Mouse (Mus musculus) telencephalon, adult 2 months (tissue): ENCODE data around the gene Prr3.
"Not testable (repeated sequence)": the region's sequence is repeated elsewhere in the genome, so short reads cannot be mapped to it uniquely, and the experiment has no call there.

Source experiments
- DNase-seq: peaks from one replicate; pipeline ENCODE4 v3.0.0-alpha.2; 2011; ENCODE audit warnings: low read depth, low spot score

The Prr3 gene

DNA sequence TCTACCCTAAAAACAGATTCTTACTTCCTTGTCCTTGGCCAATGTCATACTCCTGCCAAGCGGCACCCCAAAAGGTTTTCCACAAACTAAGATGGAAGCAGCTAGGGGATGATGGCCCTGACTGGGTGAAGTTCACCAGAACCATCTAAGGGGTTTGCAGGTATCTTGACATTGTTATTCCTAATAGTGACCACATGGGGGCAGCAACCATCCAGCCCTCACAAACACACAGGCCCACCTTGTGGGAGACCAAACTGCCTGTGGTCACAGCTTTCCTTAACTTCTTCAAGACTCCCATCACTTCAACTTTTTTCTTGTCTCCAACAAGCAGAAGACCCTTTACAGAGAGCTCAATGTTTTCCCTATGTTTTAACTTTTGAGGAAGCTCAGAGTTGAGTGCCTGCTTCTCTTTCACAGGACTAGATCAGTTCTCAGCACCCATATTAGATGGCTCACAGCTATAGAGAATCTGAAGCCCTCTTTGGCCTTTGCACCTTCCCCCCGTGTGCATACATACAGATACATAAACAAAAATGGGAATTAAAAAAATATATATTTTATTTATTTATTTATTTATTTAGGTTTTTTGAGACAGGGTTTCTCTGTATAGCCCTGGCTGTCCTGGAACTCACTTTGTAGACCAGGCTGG is 42.2 kb downstream of the Prr3 start:
- no peak for DNase-seq

DNA sequence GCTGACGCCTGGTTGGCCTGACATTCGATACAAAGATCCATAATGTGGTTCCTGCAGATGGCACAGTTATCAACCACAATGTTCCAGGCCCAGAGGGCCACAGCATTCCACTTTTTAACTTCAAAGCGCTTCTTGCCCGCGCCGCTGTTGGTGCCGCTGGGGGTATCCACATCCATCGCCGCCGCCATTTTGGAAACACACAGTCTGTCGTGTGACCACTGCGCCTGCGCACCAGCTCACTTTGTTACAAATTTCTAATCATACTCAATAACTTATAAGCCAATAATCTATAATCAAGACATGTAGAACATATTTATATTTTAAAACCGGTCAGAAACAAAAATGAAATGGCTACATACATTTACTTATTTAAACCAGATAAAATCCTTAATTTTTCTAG is 44.3 kb downstream of the Prr3 start:
- DNase-seq: not testable (repeated sequence)

GRCm38 (mm10) chr17:35932608-35933007 is 47.4 kb downstream of the Prr3 start:
- DNase-seq: no peak

GRCm38 (mm10) chr17:35930627-35931026 is 49.4 kb downstream of the Prr3 start:
- no peak for DNase-seq

- no peak for DNase-seq
Observed at GRCm38 (mm10) chr17:35929534-35929933, 50.5 kb downstream of the Prr3 start.

DNA sequence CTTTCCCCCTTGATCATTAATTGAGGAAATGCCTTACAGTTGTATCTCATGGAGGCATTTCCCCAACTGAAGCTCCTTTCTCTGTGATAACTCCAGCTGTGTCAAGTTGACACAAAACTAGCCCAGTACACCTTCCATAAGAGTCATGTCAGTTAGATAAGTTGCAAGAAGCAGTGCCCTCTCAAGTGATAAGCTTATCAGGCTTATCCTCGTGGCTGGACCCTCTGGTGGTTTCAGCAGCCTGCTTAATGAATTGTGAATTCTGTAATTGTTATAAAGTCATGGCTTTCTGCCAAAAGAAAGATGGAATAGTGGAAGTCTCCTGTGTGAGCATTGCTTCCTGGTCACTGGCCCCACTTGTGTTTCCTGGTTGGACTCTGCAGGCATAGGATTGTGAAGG is 52.6 kb downstream of the Prr3 start:
- no peak for DNase-seq

GRCm38 (mm10) chr17:35923281-35923680 is 56.8 kb downstream of the Prr3 start:
- no peak for DNase-seq

DNA sequence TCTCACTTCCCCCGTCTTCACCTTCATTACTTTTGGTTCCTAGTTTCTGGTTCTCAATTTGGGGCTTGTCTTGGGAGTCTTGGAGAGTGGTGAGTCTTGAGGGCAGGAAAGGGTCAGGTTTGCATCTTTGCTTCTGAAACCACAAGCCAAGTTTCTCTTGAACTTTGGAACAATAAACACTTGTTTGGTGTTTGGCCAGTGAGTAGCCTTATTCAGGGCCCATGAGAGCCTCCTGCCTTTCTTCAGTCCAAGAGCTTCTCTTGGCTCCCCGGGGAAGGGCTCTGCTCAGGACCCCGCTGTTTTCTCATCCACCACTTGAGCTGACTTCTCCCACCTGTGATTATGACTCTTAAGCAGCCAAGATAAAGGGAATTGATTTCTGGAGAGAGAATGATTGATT is 57.5 kb downstream of the Prr3 start:
- no peak for DNase-seq
